Mouse (Mus musculus): ENCODE results near the gene Hmga1b. TPM values are rescaled to one million over a fixed set of nuclear protein-coding genes. Genes with fewer than 3 reads are reported as not detected.

The Hmga1b gene
- polyA plus RNA-seq, 1 experiment from 2014 or later, result 2.8 TPM

GRCm38 (mm10) chr11:120730331-120730870, 32.2 kb upstream of the Hmga1b start:
- no peak overlapping the region for H3K9ac ChIP-seq (ENCODE audit: low read depth, low read length)
- no peaks in the 10 kb centered on the region for H3K36me3 ChIP-seq (ENCODE audit: control insufficient read depth, insufficient read depth, low read length)
- no peak overlapping the region for H3K4me2 ChIP-seq (ENCODE audit: low read length)
- WGBS, result 90% methylated on average over 10 of the region's 10 CpGs
- no peaks in the 10 kb centered on the region; the same call in 1 of the 2 replicates for H3K27me3 ChIP-seq (ENCODE audit: control insufficient read depth, insufficient read depth, low read depth, low read length)
- peaks cover 11% of the 10 kb centered on the region for H3K4me1 ChIP-seq (ENCODE audit: control insufficient read depth, insufficient read depth, low read length)
- H3K27ac ChIP-seq (ENCODE audit: low read length), result no peak overlapping the region
- H3K4me3 ChIP-seq (ENCODE audit: low read depth, low read length), result no peak overlapping the region
- no peak for ATAC-seq
- H3K9me3 ChIP-seq (replicated peaks; ENCODE audit: control insufficient read depth, low read length, poor library complexity, severe bottlenecking), result no peaks in the 10 kb centered on the region

DNA sequence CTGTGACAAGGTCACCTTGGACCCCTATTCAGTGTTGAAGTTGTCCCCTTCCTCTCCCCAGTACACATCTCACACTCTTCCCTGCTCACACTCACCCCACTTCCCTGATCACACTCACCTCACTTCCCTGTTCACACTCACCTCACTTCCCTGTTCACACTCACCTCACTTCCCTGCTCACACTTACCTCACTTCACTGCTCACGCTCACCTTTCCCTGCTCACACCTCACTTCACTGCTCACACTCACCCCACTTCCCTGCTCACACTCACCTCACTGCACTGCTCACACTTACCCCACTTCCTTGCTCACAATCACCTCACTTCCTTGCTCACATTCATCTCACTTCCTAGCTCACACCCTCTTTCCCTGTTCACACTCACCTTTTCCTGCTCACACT, 31.2 kb upstream of the Hmga1b start:
- Histone ChIP-seq H3K36me3 (ENCODE audit: control insufficient read depth, insufficient read depth, low read length) (no peaks in the 10 kb centered on the region), H3K27ac (ENCODE audit: low read length) (no peak overlapping the region), H3K4me3 (ENCODE audit: low read depth, low read length) (no peak overlapping the region), H3K9ac (ENCODE audit: low read depth, low read length) (no peak overlapping the region), H3K9me3 (replicated peaks; ENCODE audit: control insufficient read depth, low read length, poor library complexity, severe bottlenecking) (no peaks in the 10 kb centered on the region), H3K4me1 (ENCODE audit: control insufficient read depth, insufficient read depth, low read length) (peaks cover 9% of the 10 kb centered on the region), H3K4me2 (ENCODE audit: low read length) (no peak overlapping the region), H3K27me3 (ENCODE audit: control insufficient read depth, insufficient read depth, low read depth, low read length) (no peaks in the 10 kb centered on the region; the same call in 1 of the 2 replicates)
- WGBS, result 94% methylated on average over 1 of the region's 1 CpGs
- no peak for ATAC-seq

DNA sequence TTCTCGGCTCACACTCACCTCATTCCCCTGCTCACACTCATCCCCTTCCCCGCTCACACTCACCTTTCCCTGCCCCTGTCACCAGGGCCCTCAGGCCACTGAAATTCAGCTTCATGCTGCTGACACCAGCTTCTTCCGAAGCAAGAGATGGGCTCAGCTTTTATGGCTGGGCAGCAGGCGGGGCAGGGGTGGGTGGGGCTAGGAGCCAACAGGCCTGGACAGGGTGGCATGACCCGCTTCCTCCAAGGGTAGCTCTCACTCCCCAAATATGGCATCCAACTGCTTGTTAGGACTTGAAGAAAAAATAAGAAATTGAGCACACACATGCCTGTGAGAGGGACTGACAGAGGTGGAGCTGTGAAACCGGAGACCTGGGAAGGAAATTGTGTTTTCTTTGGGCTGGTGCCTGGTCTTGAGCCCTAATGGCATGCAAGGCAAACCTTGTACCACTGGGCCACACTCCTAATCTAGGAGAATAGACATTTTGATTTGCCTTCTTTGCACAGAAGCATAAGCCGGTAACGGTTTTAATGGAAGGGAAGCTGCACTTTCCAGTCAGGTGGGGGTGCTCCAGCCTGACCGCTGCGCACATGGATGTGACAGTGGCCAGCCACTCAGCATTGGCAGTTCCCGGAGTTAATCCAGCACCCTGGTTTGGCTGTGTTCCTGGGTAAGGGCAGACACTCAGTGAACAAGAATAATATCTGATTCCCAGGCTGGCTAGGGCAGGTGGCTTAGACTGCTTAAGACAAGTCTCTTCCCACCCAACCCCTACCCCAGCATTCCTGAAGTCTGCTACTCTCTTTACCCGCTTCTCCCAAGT, 30.5 kb upstream of the Hmga1b start, which contains the start of gene Cbr2:
Gene Cbr2, minus strand, starts transcription at position 257 of the 823 bp plus-strand sequence.
- Histone ChIP-seq H3K9ac (ENCODE audit: low read depth, low read length) (no peak within 1 kb of the TSS), H3K27me3 (ENCODE audit: control insufficient read depth, insufficient read depth, low read depth, low read length) (no peaks in the 10 kb centered on the region; the same call in 1 of the 2 replicates), H3K9me3 (replicated peaks; ENCODE audit: control insufficient read depth, low read length, poor library complexity, severe bottlenecking) (no peaks in the 10 kb centered on the region), H3K4me2 (ENCODE audit: low read length) (no peak within 1 kb of the TSS), H3K4me1 (ENCODE audit: control insufficient read depth, insufficient read depth, low read length) (peaks cover 2% of the 10 kb centered on the region; the same call in 1 of the 2 replicates), H3K27ac (ENCODE audit: low read length) (no peak within 1 kb of the TSS), H3K36me3 (ENCODE audit: control insufficient read depth, insufficient read depth, low read length) (no peaks in the 10 kb centered on the region), H3K4me3 (ENCODE audit: low read depth, low read length) (no peak within 1 kb of the TSS)
- WGBS, result 73% methylated on average over 12 of the region's 12 CpGs
- no peak for ATAC-seq

GRCm38 (mm10) chr11:120733521-120733920, 29.1 kb upstream of the Hmga1b start:
- peaks cover 2% of the 10 kb centered on the region; the same call in 1 of the 2 replicates for H3K4me1 ChIP-seq (ENCODE audit: control insufficient read depth, insufficient read depth, low read length)
- 55% methylated on average over 6 of the region's 6 CpGs for WGBS
- no peaks in the 10 kb centered on the region; the same call in 1 of the 2 replicates for H3K27me3 ChIP-seq (ENCODE audit: control insufficient read depth, insufficient read depth, low read depth, low read length)

DNA sequence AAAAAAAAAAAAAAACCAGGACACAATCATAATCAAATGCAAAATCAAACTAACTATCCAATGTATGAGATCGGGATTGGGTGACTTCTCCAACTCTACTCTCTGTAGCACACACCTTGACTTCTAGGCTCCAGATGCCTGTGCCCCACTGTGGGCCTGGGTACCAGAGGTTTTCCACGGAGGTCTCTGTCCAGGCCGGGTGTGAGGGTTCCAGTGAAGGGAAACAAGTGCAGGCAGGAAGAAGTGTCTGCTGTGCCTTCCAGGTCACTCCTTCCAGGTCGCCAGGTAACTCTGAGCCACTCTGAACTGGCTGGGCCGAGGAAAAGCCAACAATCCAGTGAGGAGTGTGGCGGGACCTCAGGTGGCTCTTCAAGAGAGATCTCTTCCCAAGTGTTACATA, 26.2 kb upstream of the Hmga1b start:
- no peak overlapping the region for H3K9ac ChIP-seq (ENCODE audit: low read depth, low read length)
- WGBS, result 75% methylated on average over 6 of the region's 6 CpGs
- H3K4me3 ChIP-seq (ENCODE audit: low read depth, low read length), result no peak overlapping the region
- no peaks in the 10 kb centered on the region for H3K4me1 ChIP-seq (ENCODE audit: control insufficient read depth, insufficient read depth, low read length)
- no peaks in the 10 kb centered on the region for H3K27me3 ChIP-seq (ENCODE audit: control insufficient read depth, insufficient read depth, low read depth, low read length)
- H3K36me3 ChIP-seq (ENCODE audit: control insufficient read depth, insufficient read depth, low read length), result no peaks in the 10 kb centered on the region
- ATAC-seq, result no peak
- H3K27ac ChIP-seq (ENCODE audit: low read length), result no peak overlapping the region
- H3K4me2 ChIP-seq (ENCODE audit: low read length), result no peak overlapping the region
- H3K9me3 ChIP-seq (replicated peaks; ENCODE audit: control insufficient read depth, low read length, poor library complexity, severe bottlenecking), result no peaks in the 10 kb centered on the region

More at GRCm38 (mm10) chr11:120733521-120733920, 29.1 kb upstream of the Hmga1b start:
- no peak overlapping the region for H3K4me3 ChIP-seq (ENCODE audit: low read depth, low read length)
- no peak overlapping the region for H3K4me2 ChIP-seq (ENCODE audit: low read length)
- H3K36me3 ChIP-seq (ENCODE audit: control insufficient read depth, insufficient read depth, low read length), result no peaks in the 10 kb centered on the region
- no peak overlapping the region for H3K9ac ChIP-seq (ENCODE audit: low read depth, low read length)
- no peak overlapping the region for H3K27ac ChIP-seq (ENCODE audit: low read length)
- no peak for ATAC-seq
- no peaks in the 10 kb centered on the region for H3K9me3 ChIP-seq (replicated peaks; ENCODE audit: control insufficient read depth, low read length, poor library complexity, severe bottlenecking)

- Histone ChIP-seq H3K9me3 (replicated peaks; ENCODE audit: control insufficient read depth, low read length, poor library complexity, severe bottlenecking) (no peaks in the 10 kb centered on the region), H3K4me2 (ENCODE audit: low read length) (no peak overlapping the region), H3K9ac (ENCODE audit: low read depth, low read length) (no peak overlapping the region), H3K4me3 (ENCODE audit: low read depth, low read length) (no peak overlapping the region), H3K36me3 (ENCODE audit: control insufficient read depth, insufficient read depth, low read length) (no peaks in the 10 kb centered on the region), H3K4me1 (ENCODE audit: control insufficient read depth, insufficient read depth, low read length) (no peaks in the 10 kb centered on the region), H3K27ac (ENCODE audit: low read length) (no peak overlapping the region), H3K27me3 (ENCODE audit: control insufficient read depth, insufficient read depth, low read depth, low read length) (no peaks in the 10 kb centered on the region)
- no peak for ATAC-seq
- WGBS, result 90% methylated on average over 5 of the region's 5 CpGs
Observed at GRCm38 (mm10) chr11:120740981-120741380, 21.6 kb upstream of the Hmga1b start.

- Histone ChIP-seq H3K4me1 (ENCODE audit: control insufficient read depth, insufficient read depth, low read length) (no peaks in the 10 kb centered on the region), H3K9ac (ENCODE audit: low read depth, low read length) (no peak overlapping the region), H3K9me3 (replicated peaks; ENCODE audit: control insufficient read depth, low read length, poor library complexity, severe bottlenecking) (no peaks in the 10 kb centered on the region), H3K27me3 (ENCODE audit: control insufficient read depth, insufficient read depth, low read depth, low read length) (no peaks in the 10 kb centered on the region), H3K4me3 (ENCODE audit: low read depth, low read length) (no peak overlapping the region), H3K36me3 (ENCODE audit: control insufficient read depth, insufficient read depth, low read length) (no peaks in the 10 kb centered on the region), H3K27ac (ENCODE audit: low read length) (no peak overlapping the region), H3K4me2 (ENCODE audit: low read length) (no peak overlapping the region)
- no peak for ATAC-seq
- 79% methylated on average over 7 of the region's 7 CpGs for WGBS
Observed at GRCm38 (mm10) chr11:120744121-120744701, 18.4 kb upstream of the Hmga1b start.

- no peaks in the 10 kb centered on the region for H3K36me3 ChIP-seq (ENCODE audit: control insufficient read depth, insufficient read depth, low read length)
- H3K4me3 ChIP-seq (ENCODE audit: low read depth, low read length), result no peak overlapping the region
- no peak overlapping the region for H3K27ac ChIP-seq (ENCODE audit: low read length)
- H3K9me3 ChIP-seq (replicated peaks; ENCODE audit: control insufficient read depth, low read length, poor library complexity, severe bottlenecking), result no peaks in the 10 kb centered on the region
- ATAC-seq, result no peak
- no peaks in the 10 kb centered on the region for H3K27me3 ChIP-seq (ENCODE audit: control insufficient read depth, insufficient read depth, low read depth, low read length)
- H3K4me2 ChIP-seq (ENCODE audit: low read length), result no peak overlapping the region
- H3K4me1 ChIP-seq (ENCODE audit: control insufficient read depth, insufficient read depth, low read length), result no peaks in the 10 kb centered on the region
- H3K9ac ChIP-seq (ENCODE audit: low read depth, low read length), result no peak overlapping the region
- 80% methylated on average over 4 of the region's 4 CpGs for WGBS
Observed at GRCm38 (mm10) chr11:120747974-120748373, 14.6 kb upstream of the Hmga1b start.

DNA sequence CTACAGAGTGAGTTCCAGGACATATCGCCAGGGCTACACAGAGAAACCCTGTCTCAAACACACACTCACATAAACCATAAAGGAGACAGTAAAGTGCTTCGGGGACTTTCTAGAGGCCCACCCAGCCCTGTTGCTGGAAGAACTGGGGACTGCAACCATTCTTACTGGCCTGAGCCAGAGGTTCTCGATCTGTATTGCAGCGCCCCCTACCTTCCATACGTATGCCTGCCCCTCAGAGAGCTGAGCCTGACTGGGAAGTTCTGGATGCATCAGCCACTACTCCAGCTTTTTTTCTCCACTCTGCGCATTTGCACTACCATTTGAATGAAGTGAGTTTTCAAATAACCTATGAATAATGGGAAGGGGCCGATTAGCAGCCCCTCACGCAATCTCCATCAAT, 13.2 kb upstream of the Hmga1b start:
- no peaks in the 10 kb centered on the region for H3K4me1 ChIP-seq (ENCODE audit: control insufficient read depth, insufficient read depth, low read length)
- no peak overlapping the region for H3K27ac ChIP-seq (ENCODE audit: low read length)
- no peaks in the 10 kb centered on the region for H3K9me3 ChIP-seq (replicated peaks; ENCODE audit: control insufficient read depth, low read length, poor library complexity, severe bottlenecking)
- H3K9ac ChIP-seq (ENCODE audit: low read depth, low read length), result no peak overlapping the region
- no peaks in the 10 kb centered on the region for H3K36me3 ChIP-seq (ENCODE audit: control insufficient read depth, insufficient read depth, low read length)
- no peak overlapping the region for H3K4me3 ChIP-seq (ENCODE audit: low read depth, low read length)
- H3K4me2 ChIP-seq (ENCODE audit: low read length), result no peak overlapping the region
- WGBS, result 64% methylated on average over 8 of the region's 8 CpGs
- no peaks in the 10 kb centered on the region for H3K27me3 ChIP-seq (ENCODE audit: control insufficient read depth, insufficient read depth, low read depth, low read length)
- ATAC-seq, result no peak

Measured in midbrain, embryonic 16.5 days (tissue).